ENCODE assay signal across 1 mouse cellular context in genomic region chr6:90578174-90578573, GRCm38 (mm10).
TF ChIP-seq lines count a peak whose summit lies in the region.

No protein-coding gene starts in this region.

TF ChIP-seq in CH12.LX, 34 proteins besides CTCF, POLR2A, EP300 and RAD21 (continued from another document):
- TF ChIP-seq MAX (IDR thresholded peaks at IDR 0.05; ENCODE audit: low read length) (no peak), ETS1 (conservative IDR thresholded peaks at IDR 0.05; ENCODE audit: low read depth, low read length) (no peak), USF2 (conservative IDR thresholded peaks at IDR 0.05; ENCODE audit: low read depth, low read length) (no peak), ELF1 (IDR thresholded peaks at IDR 0.05; ENCODE audit: low read depth, low read length) (no peak)
